Mouse (Mus musculus): Measurements from ENCODE around the gene Aurkc. TPM values are rescaled to one million over a fixed set of nuclear protein-coding genes. Genes with fewer than 3 reads are reported as not detected.
"Not testable (repeated sequence)": the region's sequence is repeated elsewhere in the genome, so short reads cannot be mapped to it uniquely, and the experiment has no call there.

Gene Aurkc
- polyA plus RNA-seq (2016; fragmentation: Nextera tagmentation; extraction: Ambion mirVana), result not detected in 2 replicates

DNA sequence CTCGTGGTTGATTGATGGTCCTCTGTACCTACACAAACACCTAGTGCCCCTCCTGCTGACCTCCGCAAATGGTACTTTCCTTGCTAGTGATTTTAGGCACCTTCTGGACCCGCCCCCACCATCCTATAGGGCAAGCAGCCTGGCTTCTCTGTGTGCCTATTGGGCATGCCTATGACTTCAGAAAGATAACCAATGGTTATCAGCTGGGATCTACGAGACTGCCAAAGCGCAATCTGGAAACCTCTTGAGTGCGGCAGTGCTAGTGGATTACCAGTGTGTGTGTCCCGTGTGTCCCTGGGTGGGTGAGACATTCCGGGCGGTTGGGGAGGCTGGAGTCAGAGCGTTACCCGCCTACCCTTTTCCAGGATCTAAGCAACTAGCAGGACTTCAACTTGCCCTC is at the start of gene Aurkc:
Gene Aurkc (plus strand): TSS at position 50 of the 400 bp plus-strand sequence.
- not testable (repeated sequence) for H3K36me3 ChIP-seq; H3K27me3 ChIP-seq (ENCODE audit: low read depth, poor library complexity, severe bottlenecking); H3K27ac ChIP-seq (replicated peaks); H3K4me3 ChIP-seq; DNase-seq (ENCODE audit: low spot score); H3K4me1 ChIP-seq; H3K9me3 ChIP-seq (replicated peaks)
- WGBS, result 84% methylated on average over 11 of the region's 11 CpGs

DNA sequence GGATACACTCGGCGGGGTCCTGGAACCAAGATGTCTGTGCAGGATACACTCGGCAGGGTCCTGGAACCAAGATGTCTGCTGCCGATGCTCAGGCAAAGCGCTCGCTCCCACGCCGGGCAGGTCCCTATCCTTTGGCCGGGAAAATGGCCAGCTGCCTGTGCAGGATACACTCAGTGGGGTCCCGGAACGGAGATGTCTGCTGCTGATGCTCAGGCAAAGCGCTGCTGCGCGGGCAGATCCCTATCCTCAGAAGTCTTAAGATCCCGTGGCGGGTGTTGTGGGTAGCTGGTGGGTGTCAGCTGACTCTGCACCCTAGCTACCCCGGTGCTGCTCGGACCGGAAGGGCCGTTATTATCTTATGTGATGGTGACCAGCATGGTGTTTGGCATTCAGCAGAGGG is 47.0 kb upstream of the Aurkc start:
- H3K4me1 ChIP-seq; H3K4me3 ChIP-seq; DNase-seq (ENCODE audit: low spot score); H3K27ac ChIP-seq (replicated peaks); H3K36me3 ChIP-seq; H3K27me3 ChIP-seq (ENCODE audit: low read depth, poor library complexity, severe bottlenecking): not testable (repeated sequence)
- 92% methylated on average over 20 of the region's 20 CpGs for WGBS
- peaks cover 10% of the 10 kb centered on the region; the same call in 1 of the 2 replicates for H3K9me3 ChIP-seq (replicated peaks)

DNA sequence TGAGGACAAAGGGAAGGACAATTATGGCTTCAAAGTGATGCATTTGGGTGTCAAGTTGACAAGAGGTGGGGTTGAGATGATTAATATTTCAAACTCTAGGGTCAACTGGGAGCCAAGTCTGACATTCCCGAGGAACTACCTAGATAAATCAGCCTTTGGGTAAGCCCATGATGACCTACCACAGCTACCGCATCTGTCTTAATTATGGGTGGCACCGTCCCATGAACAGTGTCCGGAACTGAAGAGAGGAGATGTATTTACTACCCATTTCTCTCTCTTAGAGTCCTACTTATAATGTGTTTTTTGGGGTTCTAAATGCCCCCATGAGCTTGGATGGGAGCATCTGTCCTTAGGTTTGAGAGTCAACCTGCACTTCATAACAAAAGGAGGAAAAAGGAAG is 38.5 kb upstream of the Aurkc start:
- no peaks in the 10 kb centered on the region for H3K27me3 ChIP-seq (ENCODE audit: low read depth, poor library complexity, severe bottlenecking)
- DNase-seq (ENCODE audit: low spot score), result no peak
- H3K4me1 ChIP-seq, result no peaks in the 10 kb centered on the region
- H3K9me3 ChIP-seq (replicated peaks), result peaks cover 20% of the 10 kb centered on the region; the same call in 1 of the 2 replicates
- 90% methylated on average over 4 of the region's 4 CpGs for WGBS
- H3K4me3 ChIP-seq, result no peak overlapping the region
- H3K27ac ChIP-seq (replicated peaks), result no peak overlapping the region
- H3K36me3 ChIP-seq, result no peaks in the 10 kb centered on the region

DNA sequence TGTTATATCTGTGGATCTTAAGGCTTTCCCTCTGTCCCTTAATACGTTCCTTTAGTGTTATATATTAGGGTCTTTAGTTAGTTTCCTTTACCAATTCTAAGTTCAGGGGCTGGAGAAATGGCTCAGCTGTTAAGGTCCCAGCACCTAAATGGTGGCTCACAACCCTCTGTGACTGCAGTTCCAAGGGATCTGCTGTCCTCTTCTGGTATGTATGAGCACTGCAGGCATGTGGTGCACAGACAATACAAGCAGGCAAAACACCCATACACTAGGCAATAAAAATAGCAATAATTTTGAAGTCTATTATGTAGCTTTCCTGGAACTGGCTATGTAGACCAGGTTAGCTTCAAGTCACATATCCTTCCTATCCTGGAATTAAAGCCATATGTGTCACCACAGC is 36.5 kb upstream of the Aurkc start:
- no peaks in the 10 kb centered on the region for H3K36me3 ChIP-seq
- no peaks in the 10 kb centered on the region for H3K27me3 ChIP-seq (ENCODE audit: low read depth, poor library complexity, severe bottlenecking)
- no peak overlapping the region for H3K4me3 ChIP-seq
- 92% methylated on average over 1 of the region's 1 CpGs for WGBS
- H3K27ac ChIP-seq (replicated peaks), result no peak overlapping the region
- peaks cover 18% of the 10 kb centered on the region; the same call in 1 of the 2 replicates for H3K9me3 ChIP-seq (replicated peaks)
- H3K4me1 ChIP-seq, result no peaks in the 10 kb centered on the region
- DNase-seq (ENCODE audit: low spot score), result no peak

DNA sequence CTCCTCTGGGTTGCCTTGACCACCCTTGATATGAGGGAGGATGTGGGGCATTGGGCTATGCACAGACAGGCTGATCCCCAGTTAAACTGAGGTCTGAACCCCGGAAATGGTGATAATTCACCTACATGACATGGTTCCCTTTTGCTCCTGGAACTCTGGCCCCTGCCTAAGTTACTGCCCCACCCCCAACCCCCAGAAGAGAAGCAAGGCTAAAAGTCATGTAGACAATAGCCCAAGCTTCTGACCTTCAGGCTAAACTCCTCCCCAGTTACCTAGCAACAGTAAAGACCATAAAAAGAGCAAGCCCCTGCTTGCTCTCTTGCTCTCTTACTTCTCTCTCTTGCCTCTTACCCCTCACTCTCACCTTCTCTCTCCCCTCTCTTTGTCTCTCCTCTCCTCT is 21.5 kb upstream of the Aurkc start:
- no peak for DNase-seq (ENCODE audit: low spot score)
- no peak overlapping the region for H3K27ac ChIP-seq (replicated peaks)
- no peaks in the 10 kb centered on the region for H3K27me3 ChIP-seq (ENCODE audit: low read depth, poor library complexity, severe bottlenecking)
- H3K4me1 ChIP-seq, result no peaks in the 10 kb centered on the region
- 85% methylated on average over 1 of the region's 1 CpGs for WGBS
- H3K36me3 ChIP-seq, result no peaks in the 10 kb centered on the region
- H3K9me3 ChIP-seq (replicated peaks), result peaks cover 25% of the 10 kb centered on the region
- no peak overlapping the region for H3K4me3 ChIP-seq

DNA sequence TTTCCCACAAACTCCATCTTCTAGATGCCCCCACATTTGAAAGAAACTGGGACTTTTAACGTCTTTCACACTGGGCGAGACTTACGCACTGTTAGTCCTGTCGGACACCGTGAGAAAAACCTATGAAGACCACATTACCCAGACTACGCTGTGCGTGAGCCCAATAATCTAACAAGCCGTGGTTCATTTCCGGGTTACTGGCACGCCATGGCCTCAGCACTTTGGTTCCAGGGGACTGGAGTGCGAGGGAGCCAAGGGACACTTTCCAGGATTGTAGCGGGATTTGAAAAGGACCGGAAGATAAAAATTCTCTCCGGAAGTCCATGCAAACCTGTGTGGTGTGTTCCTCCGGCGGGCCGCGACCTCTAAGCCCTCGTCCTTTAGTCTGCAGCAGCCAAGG is 18.2 kb upstream of the Aurkc start:
- Histone ChIP-seq H3K27ac (replicated peaks) (no peak overlapping the region), H3K4me3 (no peak overlapping the region), H3K9me3 (replicated peaks) (peaks cover 30% of the 10 kb centered on the region), H3K27me3 (ENCODE audit: low read depth, poor library complexity, severe bottlenecking) (no peaks in the 10 kb centered on the region), H3K4me1 (no peaks in the 10 kb centered on the region), H3K36me3 (no peaks in the 10 kb centered on the region)
- 91% methylated on average over 19 of the region's 19 CpGs for WGBS
- no peak for DNase-seq (ENCODE audit: low spot score)

DNA sequence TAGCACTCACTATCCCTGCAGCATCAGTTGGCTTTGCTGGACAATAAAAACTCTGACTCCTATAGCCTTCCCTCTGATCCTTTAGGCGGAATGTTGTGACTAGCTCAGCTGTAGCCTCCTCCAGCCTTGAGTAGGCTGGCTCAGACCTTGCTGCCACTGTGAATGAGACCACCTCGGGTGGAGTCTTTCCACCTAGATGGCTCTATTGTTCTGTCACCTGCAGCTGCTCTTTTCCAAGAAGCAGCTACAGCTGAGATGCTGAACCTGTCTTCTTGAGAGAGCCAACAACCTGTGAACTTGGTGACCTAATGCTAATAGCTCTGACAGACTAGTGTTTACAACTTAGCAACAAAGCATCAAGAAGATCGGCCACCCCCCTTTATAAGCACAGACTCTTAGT is 3.8 kb downstream of the Aurkc start:
- H3K36me3 ChIP-seq; H3K27ac ChIP-seq (replicated peaks); H3K4me1 ChIP-seq; H3K4me3 ChIP-seq; H3K9me3 ChIP-seq (replicated peaks); DNase-seq (ENCODE audit: low spot score); H3K27me3 ChIP-seq (ENCODE audit: low read depth, poor library complexity, severe bottlenecking): not testable (repeated sequence)
- WGBS, result 77% methylated on average over 3 of the region's 3 CpGs

DNA sequence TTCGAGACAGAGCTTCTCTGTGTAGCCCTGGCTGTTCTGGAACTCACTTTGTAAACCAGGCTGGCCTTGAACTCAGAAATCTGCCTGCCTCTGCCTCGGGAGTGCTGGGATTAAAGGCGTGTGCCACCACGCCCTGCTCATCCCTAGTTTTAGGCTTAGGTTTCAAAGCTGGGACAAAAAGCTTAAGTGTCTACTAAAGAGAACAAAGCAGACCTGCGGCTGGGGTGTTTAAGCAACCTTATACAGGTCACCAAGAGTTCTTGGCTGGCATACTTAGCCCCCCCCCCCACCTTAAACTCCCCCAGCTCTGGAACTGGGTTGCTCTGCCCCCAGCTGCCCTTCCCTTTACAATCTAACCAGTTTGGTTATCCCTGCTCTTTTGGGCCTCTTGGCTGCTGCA is 10.3 kb downstream of the Aurkc start:
- H3K27me3 ChIP-seq (ENCODE audit: low read depth, poor library complexity, severe bottlenecking); H3K27ac ChIP-seq (replicated peaks); DNase-seq (ENCODE audit: low spot score); H3K4me1 ChIP-seq; H3K4me3 ChIP-seq; H3K36me3 ChIP-seq; H3K9me3 ChIP-seq (replicated peaks): not testable (repeated sequence)
- 70% methylated on average over 5 of the region's 5 CpGs for WGBS

DNA sequence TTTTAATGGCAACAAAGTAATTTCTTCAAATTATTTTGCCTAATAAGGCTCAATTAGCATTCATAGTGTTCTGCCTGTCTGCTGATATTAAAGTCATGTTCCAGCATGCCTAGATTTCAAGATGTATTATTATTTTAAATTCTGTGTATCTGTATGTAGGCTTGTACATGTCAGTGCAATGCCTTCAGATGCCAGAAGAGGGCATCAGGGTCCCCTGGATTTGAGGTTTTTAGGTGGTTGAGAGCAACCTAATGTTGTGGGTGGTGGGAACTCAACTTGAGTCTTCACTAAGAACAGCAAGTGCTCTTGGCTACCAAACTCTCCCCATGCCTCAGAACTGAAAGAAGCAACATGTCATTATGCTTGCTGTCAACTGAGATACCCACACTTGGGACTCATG is 32.3 kb downstream of the Aurkc start:
- Histone ChIP-seq H3K27me3 (ENCODE audit: low read depth, poor library complexity, severe bottlenecking) (no peaks in the 10 kb centered on the region), H3K4me3 (no peak overlapping the region), H3K27ac (replicated peaks) (no peak overlapping the region), H3K36me3 (no peaks in the 10 kb centered on the region), H3K4me1 (no peaks in the 10 kb centered on the region), H3K9me3 (replicated peaks) (peaks cover 48% of the 10 kb centered on the region)
- DNase-seq (ENCODE audit: low spot score), result no peak

DNA sequence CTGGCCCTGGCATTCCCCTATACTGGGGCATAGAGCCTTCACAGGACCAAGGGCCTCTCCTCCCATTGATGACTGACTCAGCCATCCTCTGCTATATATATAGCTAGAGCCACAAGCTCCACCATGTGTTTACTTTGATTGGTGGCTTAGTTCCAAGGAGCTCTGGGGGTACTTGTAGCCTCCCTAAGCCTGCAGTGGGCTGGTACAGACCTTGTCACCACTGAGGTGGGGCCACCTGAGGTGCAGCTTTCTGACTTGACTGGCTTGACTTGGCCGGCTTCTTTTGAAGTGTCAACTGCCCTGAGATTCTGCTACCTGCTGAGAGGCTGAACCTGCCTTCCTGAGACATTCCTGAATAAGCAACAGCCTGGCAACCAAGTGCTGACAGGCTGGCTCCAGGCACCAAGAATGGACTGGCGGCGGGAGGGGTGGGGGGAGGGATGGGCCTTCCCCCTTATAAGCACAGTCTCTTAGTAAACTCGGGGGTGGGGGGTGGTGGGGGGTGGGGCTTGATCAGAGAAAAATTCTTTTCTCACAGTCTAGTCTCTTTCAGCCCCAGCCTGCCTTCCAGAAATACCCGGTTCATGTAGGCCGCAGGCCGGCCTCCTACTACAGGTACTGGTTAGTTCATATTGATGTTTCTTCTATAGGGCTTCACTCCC is 54.7 kb downstream of the Aurkc start:
- peak; percentile 15 for DNase-seq (ENCODE audit: low spot score)
- WGBS, result 57% methylated on average over 7 of the region's 7 CpGs

More for the DNA sequence above, 54.7 kb downstream of the Aurkc start:
- not testable (repeated sequence) for H3K36me3 ChIP-seq; H3K27me3 ChIP-seq (ENCODE audit: low read depth, poor library complexity, severe bottlenecking); H3K4me1 ChIP-seq; H3K27ac ChIP-seq (replicated peaks); H3K4me3 ChIP-seq
- peaks cover 34% of the 10 kb centered on the region; the same call in 1 of the 2 replicates for H3K9me3 ChIP-seq (replicated peaks)

Other genes with a start within 250 kb of the Aurkc start
- gene Zfp954, start 126.2 kb downstream of the Aurkc start, polyA plus RNA-seq (2016; fragmentation: Nextera tagmentation; extraction: Ambion mirVana), result 13.8 and 17.2 TPM in 2 replicates
- gene Zfp773, start 141.5 kb downstream of the Aurkc start, polyA plus RNA-seq (2016; fragmentation: Nextera tagmentation; extraction: Ambion mirVana), result 5.0 and 8.2 TPM in 2 replicates
- 2.4 and 2.7 TPM in 2 replicates for gene Zfp418, start 176.0 kb downstream of the Aurkc start, polyA plus RNA-seq (2016; fragmentation: Nextera tagmentation; extraction: Ambion mirVana)
- 8.4 and 11.1 TPM in 2 replicates for gene Zfp772, start 214.7 kb downstream of the Aurkc start, polyA plus RNA-seq (2016; fragmentation: Nextera tagmentation; extraction: Ambion mirVana)

All from midbrain, embryonic 10.5 days (tissue).